Mouse (Mus musculus) heart, adult 2 months (tissue): ENCODE measurements around the gene Krt1. TPM values are rescaled to one million over a fixed set of nuclear protein-coding genes. Genes with fewer than 3 reads are reported as not detected.
A peak's percentile ranks its signal among the peaks of the same experiment; 100 is the strongest.

Source experiments
- DNase-seq, 2 experiments: peaks; one replicate each; pipeline ENCODE4 v3.0.0; 2021
- H3K27ac ChIP-seq: fragments of 200-600 bp; 2 replicates; pipeline ENCODE4 v1.8.1; 2022
- H3K27me3 ChIP-seq: fragments of 200-500 bp; 2 replicates; pipeline ENCODE4 v1.6.1; 2012; ENCODE audit warnings: mild to moderate bottlenecking, low read length, inconsistent platforms, mixed read lengths; ENCODE audit not compliant: control insufficient read depth, insufficient read depth
- H3K36me3 ChIP-seq: fragments of 200-500 bp; 2 replicates; pipeline ENCODE4 v1.6.1; 2012; ENCODE audit warnings: low read length, inconsistent platforms; ENCODE audit not compliant: control insufficient read depth, insufficient read depth
- H3K4me1 ChIP-seq: fragments of 200-500 bp; 2 replicates; pipeline ENCODE4 v1.6.1; 2011; ENCODE audit warnings: low read length; ENCODE audit not compliant: control insufficient read depth, insufficient read depth
- H3K4me3 ChIP-seq: fragments of 200-600 bp; 2 replicates; pipeline ENCODE4 v1.8.1; 2022
- H3K79me2 ChIP-seq: fragments of 200-500 bp; replicated peaks from 2 replicates; pipeline ENCODE4 v1.6.1; 2012; ENCODE audit warnings: mild to moderate bottlenecking, inconsistent platforms, low read length, moderate library complexity, mixed read lengths; ENCODE audit not compliant: control insufficient read depth, insufficient read depth
- H3K9ac ChIP-seq: fragments of 200-500 bp; 2 replicates; pipeline ENCODE4 v1.6.1; 2012; ENCODE audit warnings: low read depth, mild to moderate bottlenecking, control low read depth, inconsistent platforms, low read length, mixed read lengths
- CTCF ChIP-seq: fragments of 200-600 bp; IDR thresholded peaks from 2 replicates; pipeline ENCODE4 v1.8.1; 2022; ENCODE audit warnings: antibody characterized with exemption, mild to moderate bottlenecking, moderate library complexity
- EP300 ChIP-seq: fragments of 200-500 bp; IDR thresholded peaks from 2 replicates; pipeline ENCODE4 v1.6.1; 2011; ENCODE audit warnings: low read depth, low read length, control low read depth; ENCODE audit not compliant: insufficient read depth
- POLR2A ChIP-seq: fragments of 200-500 bp; IDR thresholded peaks from 2 replicates; pipeline ENCODE4 v1.6.1; 2011; ENCODE audit warnings: mild to moderate bottlenecking, low read depth, low read length, control low read depth; ENCODE audit not compliant: insufficient read depth
- WGBS: fragments of 180-500 bp; shearing (Covaris S2); methylation state at CpG from one replicate; pipeline ENCODE4 v1.1.7; 2018; 5-methylcytosine and 5-hydroxymethylcytosine counted together
- intact Hi-C: fragments of 180-260 bp; cut with DNase I; formaldehyde crosslinking; loops from one replicate; pipeline ENCODE4 v1.15.1; 2025
- polyA plus RNA-seq: library from polyadenylated mRNA; depleted of rRNA; stranded (reverse); fragments of >200 nt; gene quantifications from 2 replicates; pipeline ENCODE4 v1.2.3, GENCODE M21; 2012
- total RNA-seq, 2 experiments: library from RNA; stranded (reverse); gene quantifications; 2 replicates each; pipeline ENCODE4 v1.2.3; 2021

Krt1 gene
- total and polyA plus RNA-seq, 3 experiments, result 0.04 TPM; not detected in 2

GRCm38 (mm10) chr15:101856696-101857095, 6.1 kb upstream of the Krt1 start:
- no peaks in the 10 kb centered on the region for H3K79me2 ChIP-seq
- intact Hi-C loops, result no loop called here
- no peak for DNase-seq
- TF ChIP-seq POLR2A, result no peak
- TF ChIP-seq CTCF, result no peak
- TF ChIP-seq EP300, result no peak
- H3K27ac ChIP-seq, result no peak overlapping the region
- no peak overlapping the region for H3K9ac ChIP-seq
- no peaks in the 10 kb centered on the region for H3K36me3 ChIP-seq
- 44% methylated on average over 5 of the region's 5 CpGs for WGBS
- no peak overlapping the region for H3K4me3 ChIP-seq
- H3K27me3 ChIP-seq, result peaks cover 8% of the 10 kb centered on the region
- H3K4me1 ChIP-seq, result peaks cover 1% of the 10 kb centered on the region; the same call in 1 of the 2 replicates

DNA sequence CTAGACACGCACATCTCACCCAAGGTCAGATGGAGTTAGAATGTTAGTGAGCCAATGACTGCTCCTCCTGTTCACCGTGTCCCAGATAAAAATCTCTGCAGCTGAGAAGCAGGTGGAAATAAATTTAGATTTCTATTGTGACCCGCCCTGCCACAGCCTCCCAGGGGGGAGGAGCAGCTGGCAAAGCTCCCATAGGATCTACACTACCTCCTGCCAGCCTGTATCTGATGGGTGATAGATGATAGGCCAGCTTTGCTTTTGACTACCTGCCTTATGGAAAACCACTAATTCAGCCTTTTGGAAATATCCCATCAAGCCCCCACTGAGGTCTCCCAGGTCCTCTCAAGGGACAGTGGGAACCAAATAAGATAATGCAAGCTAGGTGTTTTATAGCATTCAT, 5.1 kb upstream of the Krt1 start:
- TF ChIP-seq EP300, result no peak
- no peak for TF ChIP-seq POLR2A
- no peak for TF ChIP-seq CTCF
- peaks cover 1% of the 10 kb centered on the region; the same call in 1 of the 2 replicates for H3K4me1 ChIP-seq
- WGBS, result 44% methylated on average over 3 of the region's 3 CpGs
- H3K27me3 ChIP-seq, result peaks cover 4% of the 10 kb centered on the region
- H3K36me3 ChIP-seq, result no peaks in the 10 kb centered on the region
- no peak overlapping the region for H3K4me3 ChIP-seq
- intact Hi-C loops, result no loop called here
- no peak overlapping the region for H3K27ac ChIP-seq
- no peak overlapping the region for H3K9ac ChIP-seq
- no peak for DNase-seq
- H3K79me2 ChIP-seq, result no peaks in the 10 kb centered on the region

DNA sequence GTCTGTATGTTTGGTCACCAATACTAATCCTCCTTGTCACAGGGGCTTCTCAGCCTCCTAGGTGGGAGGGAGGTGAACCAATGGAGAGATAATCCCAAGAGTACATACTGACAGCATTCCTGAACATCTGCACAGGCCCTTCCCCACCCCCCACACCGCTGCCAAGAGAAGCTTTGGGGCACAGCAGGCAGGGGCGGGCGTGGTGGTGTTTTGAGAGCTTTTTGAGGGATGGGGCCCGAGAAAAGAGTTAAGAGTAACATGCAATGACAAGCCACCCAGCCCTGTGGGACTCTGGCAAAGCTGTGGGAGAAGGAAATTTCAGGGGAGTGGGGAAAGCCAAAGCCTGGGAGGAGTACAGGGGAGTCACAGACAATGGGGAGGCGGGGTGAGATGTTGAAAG, 3.7 kb upstream of the Krt1 start:
- Histone ChIP-seq H3K4me1 (peaks cover under 1% of the 10 kb centered on the region; the same call in 1 of the 2 replicates), H3K36me3 (no peaks in the 10 kb centered on the region), H3K79me2 (no peaks in the 10 kb centered on the region), H3K4me3 (no peak overlapping the region), H3K9ac (no peak overlapping the region), H3K27me3 (no peaks in the 10 kb centered on the region), H3K27ac (no peak overlapping the region)
- intact Hi-C loops, result no loop called here
- no peak for DNase-seq
- 16% methylated on average over 5 of the region's 5 CpGs for WGBS
- TF ChIP-seq POLR2A (no peak), CTCF (no peak), EP300 (no peak)

DNA sequence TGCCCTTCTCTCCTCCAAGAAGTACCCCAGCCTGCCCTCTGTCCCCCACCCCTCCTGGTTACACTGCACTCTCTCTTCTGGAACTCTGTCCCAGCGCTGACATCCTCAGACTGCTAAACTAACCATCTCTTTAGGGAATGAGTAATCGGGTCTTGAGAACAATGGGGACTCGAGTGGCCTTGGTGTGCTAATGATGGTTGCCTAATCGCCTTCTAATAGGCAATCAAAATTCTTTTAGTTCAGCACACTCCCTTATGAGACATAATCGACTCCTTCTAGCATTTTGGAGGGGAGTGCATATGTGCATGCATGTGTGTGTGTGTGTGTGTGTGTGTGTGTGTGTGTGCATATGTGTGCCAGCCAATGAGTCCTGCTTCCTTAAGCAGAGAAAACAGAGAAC, 2.0 kb upstream of the Krt1 start:
- H3K27me3 ChIP-seq, result no peaks in the 10 kb centered on the region
- H3K4me3 ChIP-seq, result no peak overlapping the region
- intact Hi-C loops, result no loop called here
- no peaks in the 10 kb centered on the region for H3K36me3 ChIP-seq
- H3K79me2 ChIP-seq, result no peaks in the 10 kb centered on the region
- no peak overlapping the region for H3K27ac ChIP-seq
- WGBS, result 41% methylated on average over 5 of the region's 5 CpGs
- no peak overlapping the region for H3K9ac ChIP-seq
- H3K4me1 ChIP-seq, result no peaks in the 10 kb centered on the region
- TF ChIP-seq CTCF, result no peak
- TF ChIP-seq POLR2A, result no peak
- TF ChIP-seq EP300, result no peak
- DNase-seq, result no peak

DNA sequence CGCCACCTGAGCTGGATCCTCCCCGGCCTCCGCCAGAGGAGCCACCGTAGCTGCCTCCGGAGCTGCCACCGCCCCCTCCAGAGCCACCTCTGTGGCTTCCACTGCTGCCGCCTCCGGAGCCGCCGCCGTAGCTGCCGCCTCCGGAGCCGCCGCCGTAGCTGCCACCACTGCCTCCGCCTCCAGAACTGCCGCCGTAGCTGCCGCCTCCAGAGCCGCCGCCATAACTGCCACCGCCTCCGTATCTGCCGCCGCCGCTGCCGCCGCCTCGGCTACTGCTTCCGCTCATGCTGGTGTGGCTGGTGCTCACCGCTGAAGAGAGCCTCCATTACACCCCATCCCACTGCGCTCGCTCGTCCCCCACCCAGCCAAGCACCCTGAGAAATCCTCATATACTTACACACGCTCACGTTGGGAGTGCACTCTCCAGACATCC, 4.6 kb downstream of the Krt1 start:
- Histone ChIP-seq H3K36me3 (no peaks in the 10 kb centered on the region), H3K4me1 (no peaks in the 10 kb centered on the region), H3K27me3 (peaks cover 9% of the 10 kb centered on the region), H3K9ac (peak overlapping the region; percentile 46), H3K4me3 (peak overlapping the region; percentile 36), H3K79me2 (no peaks in the 10 kb centered on the region), H3K27ac (no peak overlapping the region)
- DNase-seq, result peak; percentile 24 to 30
- WGBS, result 2% methylated on average over 37 of the region's 37 CpGs
- TF ChIP-seq EP300 (no peak), CTCF (no peak)
- intact Hi-C loops, result no loop called here

GRCm38 (mm10) chr15:101843192-101843591, 7.4 kb downstream of the Krt1 start:
- no peak for DNase-seq
- Histone ChIP-seq H3K9ac (no peak overlapping the region), H3K4me1 (no peaks in the 10 kb centered on the region), H3K79me2 (no peaks in the 10 kb centered on the region), H3K27me3 (peaks cover 9% of the 10 kb centered on the region), H3K36me3 (no peaks in the 10 kb centered on the region), H3K4me3 (no peak overlapping the region), H3K27ac (no peak overlapping the region)
- TF ChIP-seq POLR2A, result no peak
- no peak for TF ChIP-seq EP300
- no peak for TF ChIP-seq CTCF
- WGBS, result 61% methylated on average over 9 of the region's 9 CpGs
- intact Hi-C loops, result no loop called here
